Mouse (Mus musculus) neural tube, embryonic 15.5 days (tissue): ENCODE data around the gene Fam76b. TPM values are rescaled to one million over a fixed set of nuclear protein-coding genes. Genes with fewer than 3 reads are reported as not detected.
"Not testable (repeated sequence)": the region's sequence is repeated elsewhere in the genome, so short reads cannot be mapped to it uniquely, and the experiment has no call there.

Experiments used
- ATAC-seq: fragments of 200-750 bp; cut with Nextera tagmentation; 2 replicates; pipeline ENCODE4 v1.8.0; 2017; ENCODE audit warnings: mild to moderate bottlenecking, moderate TSS enrichment, moderate library complexity; ENCODE audit not compliant: low FRiP score
- H3K27ac ChIP-seq: fragments of 300-500 bp; sonication (generic); replicated peaks from 2 replicates; pipeline ENCODE4 v1.5.1; 2015; ENCODE audit warnings: mild to moderate bottlenecking, inconsistent platforms
- H3K27me3 ChIP-seq: fragments of 300-500 bp; sonication (generic); replicated peaks from 2 replicates; pipeline ENCODE4 v1.6.1; 2015; ENCODE audit warnings: inconsistent platforms
- H3K36me3 ChIP-seq: fragments of 300-500 bp; sonication (generic); 2 replicates; pipeline ENCODE4 v1.6.1; 2015; ENCODE audit warnings: inconsistent platforms
- H3K4me1 ChIP-seq: fragments of 300-500 bp; sonication (generic); 2 replicates; pipeline ENCODE4 v1.6.1; 2015; ENCODE audit warnings: inconsistent platforms
- H3K4me2 ChIP-seq: fragments of 300-500 bp; sonication (generic); 2 replicates; pipeline ENCODE4 v1.6.1; 2015; ENCODE audit warnings: inconsistent platforms, mild to moderate bottlenecking, moderate library complexity
- H3K4me3 ChIP-seq: fragments of 300-500 bp; sonication (generic); replicated peaks from 2 replicates; pipeline ENCODE4 v1.5.1; 2015; ENCODE audit warnings: mild to moderate bottlenecking, inconsistent platforms
- H3K9ac ChIP-seq: fragments of 300-500 bp; sonication (generic); replicated peaks from 2 replicates; pipeline ENCODE4 v1.6.1; 2015; ENCODE audit warnings: mild to moderate bottlenecking, inconsistent platforms
- H3K9me3 ChIP-seq: fragments of 300-500 bp; sonication (generic); replicated peaks from 2 replicates; pipeline ENCODE4 v1.6.1; 2016; ENCODE audit warnings: inconsistent platforms
- WGBS: fragments of 180-500 bp; shearing (Covaris S2); methylation state at CpG from one replicate; pipeline ENCODE4 v1.1.7; 2015; ENCODE audit warnings: mixed read lengths; 5-methylcytosine and 5-hydroxymethylcytosine counted together
- polyA plus RNA-seq: library from polyadenylated mRNA; unstranded; fragments of >200 nt; fragmentation: Nextera tagmentation; extraction: Ambion mirVana; gene quantifications from 2 replicates; pipeline ENCODE4 v1.2.1, GENCODE M21; 2015

Fam76b gene
- 15.5 and 17.3 TPM in 2 replicates for polyA plus RNA-seq

DNA sequence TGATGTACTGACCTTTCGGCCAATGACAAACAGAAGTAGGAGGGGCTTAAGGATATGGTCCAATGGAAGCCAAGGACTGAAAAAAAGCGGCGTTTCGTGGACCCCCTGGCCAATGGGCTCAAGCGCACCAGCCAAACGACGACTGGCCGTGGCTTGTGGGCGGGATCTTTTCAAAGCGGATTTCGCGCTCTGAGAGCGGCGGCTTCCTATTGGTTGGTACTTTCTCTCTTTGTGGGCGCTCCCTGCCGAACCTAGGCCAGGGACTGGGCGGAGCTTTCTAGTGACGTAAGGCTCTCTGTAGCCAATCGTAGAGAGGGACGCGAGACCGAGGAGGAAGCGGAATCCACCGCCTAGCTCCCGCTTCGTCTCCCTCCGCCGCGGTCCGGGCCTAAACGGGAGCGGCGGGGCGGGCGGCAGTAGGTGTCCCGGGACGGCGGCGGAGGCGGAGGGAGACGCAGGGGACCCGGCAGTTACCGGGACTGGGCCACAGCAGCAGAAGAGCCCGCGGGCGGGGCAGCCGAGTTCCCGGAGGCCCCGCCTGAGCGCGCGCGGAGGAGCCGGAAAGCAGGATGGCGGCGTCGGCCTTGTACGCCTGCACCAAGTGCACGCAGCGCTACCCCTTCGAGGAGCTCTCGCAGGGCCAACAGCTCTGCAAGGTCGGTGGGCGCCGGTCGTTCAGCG is at the start of gene Fam76b:
Gene Fam76b, plus strand, starts transcription at position 311 of the 681 bp plus-strand sequence.
- peak within 1 kb of the TSS; percentile 98 for H3K27ac ChIP-seq
- peaks cover 19% of the 10 kb centered on the region for H3K36me3 ChIP-seq
- peak within 1 kb of the TSS; percentile 82 for H3K4me2 ChIP-seq
- no peaks in the 10 kb centered on the region for H3K9me3 ChIP-seq
- H3K9ac ChIP-seq: peak within 1 kb of the TSS; percentile 87
- H3K27me3 ChIP-seq: no peaks in the 10 kb centered on the region
- ATAC-seq: peak; percentile 96
- H3K4me1 ChIP-seq: peaks cover 32% of the 10 kb centered on the region
- under 1% methylated on average over 65 of the region's 67 CpGs for WGBS
- peak within 1 kb of the TSS; percentile 81 for H3K4me3 ChIP-seq

GRCm38 (mm10) chr9:13781985-13782384 is 45.5 kb upstream of the Fam76b start:
- Histone ChIP-seq H3K9me3 (no peaks in the 10 kb centered on the region), H3K27me3 (no peaks in the 10 kb centered on the region), H3K9ac (no peak overlapping the region), H3K36me3 (peaks cover 21% of the 10 kb centered on the region; the same call in 1 of the 2 replicates), H3K27ac (no peak overlapping the region), H3K4me1 (no peaks in the 10 kb centered on the region), H3K4me3 (no peak overlapping the region), H3K4me2 (no peak overlapping the region)
- ATAC-seq: no peak
- 93% methylated on average over 1 of the region's 1 CpGs for WGBS

GRCm38 (mm10) chr9:13790864-13791263 is 36.7 kb upstream of the Fam76b start:
- not testable (repeated sequence) for H3K9ac ChIP-seq, ATAC-seq, H3K27me3 ChIP-seq, H3K4me2 ChIP-seq, H3K9me3 ChIP-seq, H3K27ac ChIP-seq, H3K4me1 ChIP-seq, H3K4me3 ChIP-seq
- WGBS: 98% methylated on average over 8 of the region's 8 CpGs
- peaks cover 41% of the 10 kb centered on the region for H3K36me3 ChIP-seq

- Histone ChIP-seq H3K9me3 (no peaks in the 10 kb centered on the region), H3K9ac (no peak overlapping the region), H3K4me2 (no peak overlapping the region), H3K4me3 (no peak overlapping the region), H3K27me3 (no peaks in the 10 kb centered on the region), H3K27ac (no peak overlapping the region), H3K36me3 (peaks cover 38% of the 10 kb centered on the region), H3K4me1 (no peaks in the 10 kb centered on the region)
- ATAC-seq: no peak
- 81% methylated on average over 1 of the region's 1 CpGs for WGBS
Observed at GRCm38 (mm10) chr9:13794302-13794701, 33.2 kb upstream of the Fam76b start.

GRCm38 (mm10) chr9:13794756-13795155 is 32.8 kb upstream of the Fam76b start:
- Histone ChIP-seq H3K27me3 (no peaks in the 10 kb centered on the region), H3K36me3 (peaks cover 39% of the 10 kb centered on the region), H3K4me3 (no peak overlapping the region), H3K4me2 (no peak overlapping the region), H3K9me3 (no peaks in the 10 kb centered on the region), H3K27ac (no peak overlapping the region), H3K4me1 (no peaks in the 10 kb centered on the region), H3K9ac (no peak overlapping the region)
- WGBS: 97% methylated on average over 2 of the region's 2 CpGs
- ATAC-seq: no peak

DNA sequence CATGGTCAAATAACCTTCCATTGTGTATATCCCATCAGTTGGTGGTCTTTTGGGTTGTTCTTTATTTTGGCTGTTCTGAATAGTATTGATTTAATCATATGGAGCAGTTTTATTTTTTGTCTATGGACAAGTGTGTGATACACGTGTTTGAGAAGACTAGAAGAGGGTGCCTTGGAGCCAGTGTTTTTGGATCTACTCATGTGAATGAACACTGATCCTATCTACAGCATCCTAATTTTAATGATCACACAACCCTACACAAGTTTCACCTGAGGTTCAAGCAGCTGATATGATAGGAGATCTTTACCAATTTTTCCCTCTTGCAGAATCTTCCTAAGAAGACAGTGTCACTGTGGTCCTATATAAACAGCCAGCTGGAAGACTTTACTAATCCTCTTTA is 23.0 kb upstream of the Fam76b start:
- H3K36me3 ChIP-seq: peaks cover 50% of the 10 kb centered on the region
- H3K27me3 ChIP-seq: no peaks in the 10 kb centered on the region
- H3K27ac ChIP-seq: no peak overlapping the region
- H3K9me3 ChIP-seq: no peaks in the 10 kb centered on the region
- no peak overlapping the region for H3K9ac ChIP-seq
- H3K4me2 ChIP-seq: no peak overlapping the region
- H3K4me1 ChIP-seq: no peaks in the 10 kb centered on the region
- H3K4me3 ChIP-seq: no peak overlapping the region
- WGBS: 82% methylated on average over 1 of the region's 1 CpGs
- ATAC-seq: no peak

DNA sequence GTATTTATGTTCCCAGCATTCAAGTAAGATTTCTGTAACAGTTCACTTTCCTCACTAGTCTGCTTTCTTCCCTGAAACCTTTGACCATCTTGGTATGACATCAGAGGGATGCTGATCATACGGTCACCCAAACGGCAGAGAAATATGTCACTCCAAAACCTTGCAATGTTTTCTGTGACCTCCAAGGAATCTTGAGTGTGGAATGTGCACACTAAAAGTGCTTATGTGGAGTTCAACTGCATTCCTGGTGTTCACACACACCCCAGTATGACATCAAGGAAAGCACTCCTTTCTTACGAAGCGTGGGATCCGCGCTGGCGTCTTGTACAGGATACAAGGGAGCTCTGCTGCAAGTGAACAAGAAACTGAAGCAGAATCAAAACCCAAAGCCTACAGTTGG is 20.7 kb upstream of the Fam76b start:
- H3K4me3 ChIP-seq: no peak overlapping the region
- H3K9me3 ChIP-seq: no peaks in the 10 kb centered on the region
- H3K27ac ChIP-seq: no peak overlapping the region
- ATAC-seq: no peak
- H3K36me3 ChIP-seq: peaks cover 51% of the 10 kb centered on the region
- no peak overlapping the region for H3K4me2 ChIP-seq
- H3K4me1 ChIP-seq: no peaks in the 10 kb centered on the region
- H3K27me3 ChIP-seq: no peaks in the 10 kb centered on the region
- 96% methylated on average over 7 of the region's 7 CpGs for WGBS
- H3K9ac ChIP-seq: no peak overlapping the region

DNA sequence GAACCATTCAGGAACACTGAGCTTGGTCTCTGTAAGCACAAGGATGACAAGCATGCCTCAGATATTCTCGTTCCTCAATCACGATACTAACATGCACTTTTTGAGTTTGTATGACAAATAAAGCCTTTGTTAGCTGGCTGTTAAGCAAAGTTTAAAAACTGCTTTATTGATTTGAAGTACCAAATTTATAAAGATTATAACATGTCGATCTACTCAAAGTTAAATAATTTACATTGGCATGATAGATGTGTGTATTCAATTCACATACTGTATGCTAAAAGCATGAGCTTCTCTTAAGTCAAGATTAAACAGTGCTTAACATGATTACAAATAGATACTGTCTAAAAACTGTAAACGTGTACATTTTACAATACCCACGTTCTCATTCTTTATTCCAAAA is 19.9 kb upstream of the Fam76b start:
- H3K36me3 ChIP-seq: peaks cover 58% of the 10 kb centered on the region
- no peaks in the 10 kb centered on the region for H3K9me3 ChIP-seq
- 93% methylated on average over 5 of the region's 5 CpGs for WGBS
- no peak overlapping the region for H3K4me3 ChIP-seq
- no peak overlapping the region for H3K4me2 ChIP-seq
- no peaks in the 10 kb centered on the region for H3K4me1 ChIP-seq
- no peak overlapping the region for H3K27ac ChIP-seq
- H3K27me3 ChIP-seq: no peaks in the 10 kb centered on the region
- no peak overlapping the region for H3K9ac ChIP-seq
- no peak for ATAC-seq

GRCm38 (mm10) chr9:13809937-13810336 is 17.6 kb upstream of the Fam76b start:
- Histone ChIP-seq H3K4me2 (no peak overlapping the region), H3K27ac (no peak overlapping the region), H3K27me3 (no peaks in the 10 kb centered on the region), H3K4me1 (no peaks in the 10 kb centered on the region), H3K4me3 (no peak overlapping the region), H3K9me3 (no peaks in the 10 kb centered on the region), H3K9ac (no peak overlapping the region), H3K36me3 (peaks cover 56% of the 10 kb centered on the region)
- ATAC-seq: no peak

GRCm38 (mm10) chr9:13818369-13818768 is 9.1 kb upstream of the Fam76b start:
- Histone ChIP-seq H3K27ac (no peak overlapping the region), H3K9me3 (no peaks in the 10 kb centered on the region), H3K9ac (no peak overlapping the region), H3K4me3 (no peak overlapping the region), H3K27me3 (no peaks in the 10 kb centered on the region), H3K36me3 (peaks cover 55% of the 10 kb centered on the region), H3K4me2 (no peak overlapping the region), H3K4me1 (no peaks in the 10 kb centered on the region; the same call in 1 of the 2 replicates)
- ATAC-seq: no peak
- WGBS: 93% methylated on average over 9 of the region's 9 CpGs

DNA sequence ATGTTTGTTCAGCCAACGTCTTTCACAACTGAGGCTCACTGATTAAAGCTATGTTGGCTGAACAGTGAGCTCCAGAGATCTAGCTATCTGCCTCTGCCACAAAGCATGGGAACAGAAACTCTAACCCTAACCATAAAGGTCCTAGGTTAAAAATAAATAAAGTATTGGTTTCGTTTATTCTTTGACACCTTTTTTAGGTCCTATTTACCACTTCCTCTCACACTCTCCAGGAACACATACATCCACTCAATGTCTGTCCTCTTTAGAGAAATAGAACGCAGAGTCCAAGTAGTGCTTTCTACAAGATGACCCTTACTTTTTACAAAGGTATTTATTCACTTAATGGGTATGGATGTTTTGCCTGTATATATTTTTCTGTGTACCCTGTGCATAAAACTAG is 6.7 kb upstream of the Fam76b start:
- 99% methylated on average over 3 of the region's 3 CpGs for WGBS
- Histone ChIP-seq H3K4me2 (no peak overlapping the region), H3K9me3 (no peaks in the 10 kb centered on the region), H3K27me3 (no peaks in the 10 kb centered on the region), H3K9ac (no peak overlapping the region), H3K36me3 (peaks cover 43% of the 10 kb centered on the region), H3K4me1 (peaks cover 18% of the 10 kb centered on the region), H3K27ac (no peak overlapping the region), H3K4me3 (no peak overlapping the region)
- ATAC-seq: no peak

DNA sequence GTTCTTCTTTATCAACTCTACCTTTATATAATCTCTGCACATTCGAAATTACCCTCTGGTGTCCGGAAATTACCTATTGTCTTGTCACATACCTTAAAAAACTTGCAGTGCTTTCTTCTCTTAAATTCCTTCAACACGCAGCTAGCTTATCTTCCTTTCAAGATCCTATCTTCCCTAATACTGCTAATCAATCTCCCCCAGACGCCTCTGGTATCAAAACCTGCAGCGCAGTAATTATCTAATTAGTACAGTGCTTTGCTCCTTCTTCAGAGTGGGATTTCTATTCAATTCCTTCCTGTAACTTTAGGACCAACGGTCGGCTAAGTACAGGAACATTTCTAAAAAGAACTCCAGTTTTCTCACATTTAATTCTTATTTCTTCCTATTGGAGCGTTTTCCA is 1.6 kb upstream of the Fam76b start:
- Histone ChIP-seq H3K9ac (peak overlapping the region; percentile 83), H3K4me2 (peak overlapping the region; percentile 76), H3K27ac (peak overlapping the region; percentile 98), H3K4me1 (peaks cover 30% of the 10 kb centered on the region), H3K9me3 (no peaks in the 10 kb centered on the region), H3K4me3 (peak overlapping the region; percentile 81), H3K27me3 (no peaks in the 10 kb centered on the region), H3K36me3 (peaks cover 9% of the 10 kb centered on the region)
- WGBS: 5% methylated on average over 8 of the region's 8 CpGs
- no peak for ATAC-seq
